Mouse (Mus musculus) B cell, adult (primary cell): Measurements from ENCODE around the gene Prl8a8. TPM values are rescaled to one million over a fixed set of nuclear protein-coding genes. Genes with fewer than 3 reads are reported as not detected.

Experiments used
- total RNA-seq: library from RNA; stranded (reverse); gene quantifications from 4 replicates; pipeline ENCODE4 v1.2.4, GENCODE M21; 2023; ENCODE audit not compliant: inconsistent age

The Prl8a8 gene
- not detected in 4 replicates for total RNA-seq

GRCm38 (mm10) chr13:27513117-27513516 lies at the start of gene Prl8a8:
Prl8a8 (minus strand) TSS chr13:27513217.

Other genes starting within 250 kb of the Prl8a8 start
- not detected in 4 replicates for gene Prl6a1, start 200.6 kb downstream of the Prl8a8 start, total RNA-seq
- not detected in 4 replicates for gene Prl8a2, start 167.5 kb downstream of the Prl8a8 start, total RNA-seq
- gene Prl2b1, start 122.4 kb downstream of the Prl8a8 start, total RNA-seq: not detected in 4 replicates
- gene Prl8a6, start 74.5 kb downstream of the Prl8a8 start, total RNA-seq: not detected in 4 replicates
- not detected in 4 replicates for gene Prl8a9, start 51.4 kb upstream of the Prl8a8 start, total RNA-seq
- gene Prl8a1, start 69.0 kb upstream of the Prl8a8 start, total RNA-seq: not detected in 4 replicates
- gene Prl7b1, start 97.4 kb upstream of the Prl8a8 start, total RNA-seq: not detected in 4 replicates
- gene Prl7a1, start 129.3 kb upstream of the Prl8a8 start, total RNA-seq: not detected in 4 replicates
- not detected in 4 replicates for gene Prl7a2, start 154.8 kb upstream of the Prl8a8 start, total RNA-seq
- not detected in 4 replicates for gene Prl7d1, start 203.5 kb upstream of the Prl8a8 start, total RNA-seq